Mouse (Mus musculus) heart, embryonic 15.5 days (tissue): ENCODE measurements around the gene Ncstn. TPM values are rescaled to one million over a fixed set of nuclear protein-coding genes. Genes with fewer than 3 reads are reported as not detected.

Experiments used
- ATAC-seq: fragments of 200-750 bp; cut with Nextera tagmentation; replicated peaks from 2 replicates; pipeline ENCODE4 v1.8.0; 2017; ENCODE audit warnings: low read depth, moderate TSS enrichment; ENCODE audit not compliant: insufficient number of reproducible peaks, insufficient read depth, low FRiP score
- H3K27ac ChIP-seq: fragments of 300-500 bp; sonication (generic); 2 replicates; pipeline ENCODE4 v1.5.1; 2015; ENCODE audit warnings: mild to moderate bottlenecking, inconsistent platforms
- H3K27me3 ChIP-seq: fragments of 300-500 bp; sonication (generic); 2 replicates; pipeline ENCODE4 v1.6.1; 2015; ENCODE audit warnings: inconsistent platforms
- H3K36me3 ChIP-seq: fragments of 300-500 bp; sonication (generic); 2 replicates; pipeline ENCODE4 v1.6.1; 2015; ENCODE audit warnings: mild to moderate bottlenecking, inconsistent platforms
- H3K4me1 ChIP-seq: fragments of 300-500 bp; sonication (generic); replicated peaks from 2 replicates; pipeline ENCODE4 v1.6.1; 2015; ENCODE audit warnings: inconsistent platforms
- H3K4me2 ChIP-seq: fragments of 300-500 bp; sonication (generic); 2 replicates; pipeline ENCODE4 v1.6.1; 2015; ENCODE audit warnings: inconsistent platforms, mild to moderate bottlenecking, moderate library complexity
- H3K4me3 ChIP-seq: fragments of 300-500 bp; sonication (generic); 2 replicates; pipeline ENCODE4 v1.5.1; 2015; ENCODE audit warnings: mild to moderate bottlenecking, inconsistent platforms
- H3K9ac ChIP-seq: fragments of 300-500 bp; sonication (generic); 2 replicates; pipeline ENCODE4 v1.6.1; 2015; ENCODE audit warnings: mild to moderate bottlenecking, inconsistent platforms
- H3K9me3 ChIP-seq: fragments of 300-500 bp; sonication (generic); replicated peaks from 2 replicates; pipeline ENCODE4 v1.6.1; 2016; ENCODE audit warnings: inconsistent platforms
- WGBS: fragments of 180-500 bp; shearing (Covaris S2); methylation state at CpG from one replicate; pipeline ENCODE4 v1.1.7; 2015; ENCODE audit warnings: mixed read lengths; 5-methylcytosine and 5-hydroxymethylcytosine counted together
- polyA plus RNA-seq: library from polyadenylated mRNA; unstranded; fragments of >200 nt; fragmentation: Nextera tagmentation; extraction: Ambion mirVana; gene quantifications from 2 replicates; pipeline ENCODE4 v1.2.1, GENCODE M21; 2015

The Ncstn gene
- 91.8 and 117 TPM in 2 replicates for polyA plus RNA-seq

- WGBS, result under 1% methylated on average over 40 of the region's 40 CpGs
These were observed at the start of gene Ncstn, which contains the start of gene Copa for GRCm38 (mm10) chr1:172082101-172082898. Gene Ncstn (minus strand): TSS chr1:172082795. Gene Copa (plus strand): TSS chr1:172082529.

DNA sequence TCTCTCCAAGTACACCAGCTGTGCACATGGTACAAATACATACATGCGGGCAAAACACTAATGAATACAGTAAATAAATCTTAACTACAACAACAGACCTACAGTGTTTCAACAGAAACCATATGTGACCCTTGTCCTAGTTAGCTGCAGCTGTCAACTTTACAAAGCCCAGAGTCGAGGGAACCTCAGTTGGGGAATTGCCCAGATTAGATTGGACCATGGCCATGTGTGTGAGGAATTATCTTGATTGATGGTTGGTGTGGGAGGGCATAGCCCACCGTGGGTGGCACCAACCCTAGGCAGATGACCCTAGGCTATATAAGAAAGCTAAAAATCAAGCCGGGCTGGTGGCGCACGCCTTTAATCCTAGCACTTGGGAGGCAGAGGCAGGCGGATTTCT, 49.7 kb upstream of the Ncstn start:
- H3K27ac ChIP-seq, result no peak overlapping the region
- WGBS, result 83% methylated on average over 7 of the region's 7 CpGs
- H3K36me3 ChIP-seq, result peaks cover 78% of the 10 kb centered on the region
- H3K4me1 ChIP-seq, result peaks cover 6% of the 10 kb centered on the region
- ATAC-seq, result no peak; the same call in 1 of the 2 replicates
- no peaks in the 10 kb centered on the region for H3K9me3 ChIP-seq
- H3K9ac ChIP-seq, result no peak overlapping the region
- no peaks in the 10 kb centered on the region for H3K27me3 ChIP-seq
- no peak overlapping the region for H3K4me3 ChIP-seq
- H3K4me2 ChIP-seq, result no peak overlapping the region

More at GRCm38 (mm10) chr1:172082101-172082898, at the start of gene Ncstn, which contains the start of gene Copa:
- peak within 1 kb of the TSS; percentile 85 for H3K9ac ChIP-seq
- H3K27ac ChIP-seq, result peak within 1 kb of the TSS; percentile 85
- ATAC-seq, result peak; percentile 96
- peak within 1 kb of the TSS; percentile 63 for H3K4me2 ChIP-seq
- peak within 1 kb of the TSS; percentile 82 for H3K4me3 ChIP-seq
- peaks cover 21% of the 10 kb centered on the region for H3K36me3 ChIP-seq
- H3K4me1 ChIP-seq, result peaks cover 16% of the 10 kb centered on the region
- H3K27me3 ChIP-seq, result no peaks in the 10 kb centered on the region
- no peaks in the 10 kb centered on the region for H3K9me3 ChIP-seq

GRCm38 (mm10) chr1:172129780-172130179, 47.2 kb upstream of the Ncstn start:
- no peak overlapping the region for H3K27ac ChIP-seq
- no peaks in the 10 kb centered on the region for H3K27me3 ChIP-seq
- ATAC-seq, result no peak
- WGBS, result 89% methylated on average over 5 of the region's 5 CpGs
- H3K9ac ChIP-seq, result no peak overlapping the region
- H3K4me3 ChIP-seq, result no peak overlapping the region
- H3K4me2 ChIP-seq, result no peak overlapping the region
- peaks cover 12% of the 10 kb centered on the region for H3K4me1 ChIP-seq
- no peaks in the 10 kb centered on the region for H3K9me3 ChIP-seq
- H3K36me3 ChIP-seq, result peaks cover 63% of the 10 kb centered on the region

DNA sequence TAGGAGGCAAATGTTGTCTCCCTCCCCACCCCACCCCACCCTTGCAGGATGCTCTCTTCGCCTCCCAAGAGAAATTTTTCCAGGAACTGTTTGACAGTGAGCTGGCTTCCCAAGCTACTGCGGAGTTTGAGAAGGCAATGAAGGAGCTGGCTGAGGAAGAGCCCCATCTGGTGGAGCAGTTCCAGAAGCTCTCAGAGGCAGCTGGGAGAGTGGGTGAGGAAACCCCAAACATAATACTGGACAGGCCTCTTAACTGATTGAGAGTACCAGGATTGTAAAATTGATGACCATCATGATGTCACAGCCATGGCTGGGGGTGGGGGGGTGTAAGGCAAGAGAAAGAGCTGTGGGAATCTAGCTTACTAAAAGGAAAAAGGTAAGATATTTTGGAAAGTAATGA, 46.5 kb upstream of the Ncstn start:
- Histone ChIP-seq H3K4me2 (no peak overlapping the region), H3K9ac (no peak overlapping the region), H3K4me1 (peaks cover 12% of the 10 kb centered on the region), H3K36me3 (peaks cover 57% of the 10 kb centered on the region), H3K27me3 (no peaks in the 10 kb centered on the region), H3K9me3 (no peaks in the 10 kb centered on the region), H3K4me3 (no peak overlapping the region), H3K27ac (no peak overlapping the region)
- WGBS, result 68% methylated on average over 2 of the region's 2 CpGs
- ATAC-seq, result no peak

GRCm38 (mm10) chr1:172128563-172128962, 46.0 kb upstream of the Ncstn start:
- H3K36me3 ChIP-seq, result peaks cover 51% of the 10 kb centered on the region
- no peaks in the 10 kb centered on the region for H3K27me3 ChIP-seq
- H3K9ac ChIP-seq, result no peak overlapping the region
- no peak overlapping the region for H3K4me2 ChIP-seq
- no peaks in the 10 kb centered on the region for H3K9me3 ChIP-seq
- no peak for ATAC-seq
- H3K4me3 ChIP-seq, result no peak overlapping the region
- no peak overlapping the region for H3K27ac ChIP-seq
- 90% methylated on average over 15 of the region's 15 CpGs for WGBS
- peaks cover 12% of the 10 kb centered on the region for H3K4me1 ChIP-seq

GRCm38 (mm10) chr1:172127487-172127886, 44.9 kb upstream of the Ncstn start:
- Histone ChIP-seq H3K9me3 (no peaks in the 10 kb centered on the region), H3K4me1 (peaks cover 12% of the 10 kb centered on the region), H3K27ac (no peak overlapping the region), H3K4me3 (peak overlapping the region; percentile 79), H3K36me3 (peaks cover 52% of the 10 kb centered on the region), H3K27me3 (no peaks in the 10 kb centered on the region), H3K9ac (peak overlapping the region; percentile 81), H3K4me2 (peak overlapping the region; percentile 87)
- WGBS, result 30% methylated on average over 5 of the region's 5 CpGs
- ATAC-seq, result no peak

DNA sequence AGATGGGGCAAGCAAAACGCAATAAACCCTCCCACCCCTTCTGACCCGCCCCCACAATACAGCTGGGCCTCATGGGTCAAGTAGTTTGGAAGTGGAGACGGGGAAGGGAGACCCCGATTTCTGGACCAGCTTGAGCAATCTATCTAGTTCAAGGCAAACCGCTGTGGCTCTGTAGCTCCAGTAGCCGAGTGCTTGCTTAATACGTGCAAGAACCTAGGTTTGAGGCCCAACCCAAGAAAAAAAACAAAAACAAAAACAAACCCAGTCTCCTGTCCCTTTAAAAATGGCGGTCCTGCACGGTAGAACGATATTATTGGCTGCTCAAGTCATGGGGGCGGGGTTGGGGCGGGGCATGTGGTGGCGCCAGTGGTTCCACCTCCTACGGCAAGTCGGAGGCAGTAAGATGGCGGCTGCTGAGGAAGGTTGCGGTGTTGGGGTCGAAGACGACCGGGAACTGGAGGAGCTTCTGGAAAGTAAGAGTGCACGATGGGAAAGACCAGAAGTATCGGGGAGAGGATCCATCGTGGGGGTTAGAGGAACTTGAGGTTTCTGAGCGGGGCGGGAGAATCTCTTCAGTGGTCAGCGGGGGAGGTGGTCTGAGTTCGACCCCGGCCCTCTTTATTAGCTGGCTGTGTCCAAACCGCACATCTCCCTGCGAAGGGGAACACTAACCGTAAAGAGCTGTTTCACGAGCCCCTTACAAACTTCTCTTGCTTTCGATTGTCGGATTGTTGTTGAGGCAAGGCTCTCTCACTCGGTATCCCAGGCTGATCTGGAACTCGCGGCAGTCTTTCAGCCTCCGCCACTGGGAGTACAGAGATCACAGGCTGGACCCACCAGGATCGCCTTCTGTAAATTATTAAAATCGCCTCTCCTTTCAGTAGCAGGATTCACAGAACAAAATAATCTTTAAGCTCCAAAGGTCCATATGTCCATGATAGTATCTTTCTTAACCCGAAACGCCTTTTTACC, 44.1 kb upstream of the Ncstn start, which contains the start of gene Pex19:
Gene Pex19, plus strand, starts transcription at position 380 of the 972 bp plus-strand sequence.
- Histone ChIP-seq H3K27ac (peak within 1 kb of the TSS; percentile 68), H3K9me3 (no peaks in the 10 kb centered on the region), H3K4me3 (peak within 1 kb of the TSS; percentile 79), H3K4me1 (peaks cover 12% of the 10 kb centered on the region), H3K9ac (peak within 1 kb of the TSS; percentile 81), H3K36me3 (peaks cover 52% of the 10 kb centered on the region), H3K27me3 (no peaks in the 10 kb centered on the region), H3K4me2 (peak within 1 kb of the TSS; percentile 87)
- ATAC-seq, result peak; percentile 93
- WGBS, result under 1% methylated on average over 42 of the region's 42 CpGs

GRCm38 (mm10) chr1:172124572-172124971, 42.0 kb upstream of the Ncstn start:
- no peaks in the 10 kb centered on the region for H3K9me3 ChIP-seq
- WGBS, result 69% methylated on average over 6 of the region's 6 CpGs
- no peak overlapping the region for H3K27ac ChIP-seq
- H3K9ac ChIP-seq, result no peak overlapping the region
- no peaks in the 10 kb centered on the region for H3K27me3 ChIP-seq
- H3K4me3 ChIP-seq, result no peak overlapping the region
- peaks cover 52% of the 10 kb centered on the region for H3K36me3 ChIP-seq
- no peak overlapping the region for H3K4me2 ChIP-seq
- ATAC-seq, result no peak
- H3K4me1 ChIP-seq, result peaks cover 12% of the 10 kb centered on the region

DNA sequence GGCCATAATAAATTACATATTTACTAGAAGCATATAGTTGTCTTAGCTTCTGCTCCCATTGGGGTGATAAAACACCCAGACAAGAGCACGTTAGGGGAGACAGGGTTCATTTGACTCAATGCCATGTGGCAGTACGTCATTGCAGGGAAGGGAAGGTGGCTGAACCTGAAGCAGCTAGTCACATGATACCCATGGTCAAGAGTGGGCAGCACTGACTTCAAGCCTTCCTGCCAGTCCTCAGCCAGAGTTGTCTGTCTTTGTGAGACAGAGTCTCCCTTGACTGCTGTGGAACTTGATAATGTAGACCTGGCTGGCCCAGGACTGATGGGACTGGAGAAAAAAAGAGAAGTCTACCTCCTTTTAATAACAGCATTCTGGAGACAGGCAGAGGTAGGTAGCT, 40.1 kb upstream of the Ncstn start:
- Histone ChIP-seq H3K9me3 (no peaks in the 10 kb centered on the region), H3K27me3 (no peaks in the 10 kb centered on the region), H3K27ac (no peak overlapping the region), H3K4me1 (peaks cover 10% of the 10 kb centered on the region), H3K36me3 (peaks cover 59% of the 10 kb centered on the region), H3K4me2 (no peak overlapping the region), H3K9ac (no peak overlapping the region), H3K4me3 (no peak overlapping the region)
- WGBS, result 72% methylated on average over 2 of the region's 2 CpGs
- ATAC-seq, result no peak

DNA sequence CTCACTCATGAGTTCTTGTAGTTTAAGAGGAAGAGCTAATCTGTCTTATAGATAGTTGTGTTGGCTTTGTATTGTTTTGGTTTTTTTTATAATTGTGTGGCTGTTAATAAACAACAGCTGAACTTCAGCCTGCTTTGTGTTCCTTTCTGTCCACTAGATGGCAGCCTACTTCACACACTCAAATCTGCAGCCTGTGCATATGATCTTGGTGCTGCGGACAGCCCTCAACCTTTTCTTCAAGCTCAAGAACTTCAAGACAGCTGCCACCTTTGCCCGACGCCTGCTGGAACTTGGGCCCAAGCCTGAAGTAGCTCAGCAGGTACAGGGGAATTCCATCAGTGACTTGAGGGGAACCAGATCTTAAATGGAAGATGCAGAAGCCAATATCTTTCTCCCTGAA, 37.1 kb upstream of the Ncstn start:
- Histone ChIP-seq H3K9ac (no peak overlapping the region), H3K36me3 (peaks cover 88% of the 10 kb centered on the region), H3K9me3 (no peaks in the 10 kb centered on the region), H3K4me3 (no peak overlapping the region), H3K4me2 (no peak overlapping the region), H3K27me3 (no peaks in the 10 kb centered on the region), H3K27ac (no peak overlapping the region), H3K4me1 (no peaks in the 10 kb centered on the region)
- no peak for ATAC-seq
- WGBS, result 62% methylated on average over 3 of the region's 3 CpGs

DNA sequence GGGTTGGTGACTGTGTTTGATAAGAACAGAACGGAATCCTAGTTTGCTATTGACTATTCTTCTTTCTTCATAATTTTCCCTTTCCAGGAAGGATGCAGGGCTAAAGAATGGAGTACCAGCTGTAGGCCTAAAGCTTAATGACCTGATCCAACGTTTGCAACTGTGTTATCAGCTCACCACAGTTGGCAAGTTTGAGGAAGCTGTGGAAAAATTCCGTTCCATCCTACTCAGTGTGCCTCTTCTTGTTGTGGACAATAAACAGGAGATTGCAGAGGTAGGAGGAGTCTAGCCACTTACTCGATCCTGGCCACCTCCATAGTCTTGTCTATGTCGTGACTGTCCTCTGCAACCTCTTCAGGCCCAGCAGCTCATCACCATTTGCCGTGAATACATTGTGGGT, 36.5 kb upstream of the Ncstn start:
- no peak overlapping the region for H3K4me3 ChIP-seq
- H3K4me2 ChIP-seq, result no peak overlapping the region
- no peaks in the 10 kb centered on the region for H3K27me3 ChIP-seq
- H3K36me3 ChIP-seq, result peaks cover 94% of the 10 kb centered on the region
- no peak overlapping the region for H3K27ac ChIP-seq
- ATAC-seq, result no peak
- H3K9ac ChIP-seq, result no peak overlapping the region
- WGBS, result 66% methylated on average over 6 of the region's 6 CpGs
- no peaks in the 10 kb centered on the region for H3K9me3 ChIP-seq
- no peaks in the 10 kb centered on the region for H3K4me1 ChIP-seq
